Mouse (Mus musculus): ENCODE data around the gene Ap1m1. TPM values are rescaled to one million over a fixed set of nuclear protein-coding genes. Genes with fewer than 3 reads are reported as not detected.

The Ap1m1 gene
- polyA plus RNA-seq (2012; rRNA removed; ENCODE audit: low replicate concordance) = 87.1 and 87.7 TPM in 2 replicates

DNA sequence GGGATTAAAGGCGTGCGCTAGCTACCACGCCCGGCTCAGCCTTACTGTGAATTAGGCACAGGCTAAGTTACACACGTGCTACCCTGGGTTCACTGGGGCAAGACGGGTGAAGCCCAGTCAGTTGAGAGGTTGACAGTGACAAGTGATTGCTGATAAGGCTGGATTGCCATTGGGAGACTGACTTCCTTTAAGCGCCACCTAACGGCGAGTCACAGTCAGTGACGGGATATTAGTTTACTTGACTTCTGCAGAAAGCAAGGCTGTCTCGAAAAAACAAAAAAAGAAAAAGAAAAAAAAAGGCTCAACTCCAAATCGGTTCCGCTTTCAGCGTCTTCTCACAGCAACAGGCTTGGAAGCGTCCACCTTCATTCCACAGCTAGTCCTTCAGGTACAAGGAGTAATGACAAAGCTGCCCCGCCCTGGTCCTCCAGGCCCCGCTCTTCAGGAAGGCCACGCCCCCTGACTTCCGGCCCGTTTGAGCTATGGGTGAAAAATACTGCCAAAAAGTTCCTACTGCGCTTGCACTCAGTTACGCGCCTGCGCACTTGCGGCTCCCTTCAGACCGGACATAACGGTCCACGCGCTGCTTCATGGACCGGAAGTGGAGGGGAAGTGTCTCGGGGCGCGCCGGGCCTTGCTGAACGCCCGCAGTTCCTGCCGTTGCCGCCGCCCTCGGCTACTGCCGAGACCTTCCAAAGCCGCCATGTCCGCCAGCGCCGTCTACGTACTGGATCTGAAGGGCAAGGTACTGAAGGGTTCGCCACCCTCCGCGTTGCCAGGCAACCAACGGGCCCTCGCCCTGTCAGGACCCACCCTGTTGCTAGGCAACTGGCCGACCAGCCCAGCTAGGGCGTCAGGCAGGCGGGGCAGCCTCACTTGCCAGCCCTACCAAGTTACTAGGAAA is at the start of gene Ap1m1:
TSS of gene Ap1m1 (plus strand) at position 520 of the 904 bp plus-strand sequence.

DNA sequence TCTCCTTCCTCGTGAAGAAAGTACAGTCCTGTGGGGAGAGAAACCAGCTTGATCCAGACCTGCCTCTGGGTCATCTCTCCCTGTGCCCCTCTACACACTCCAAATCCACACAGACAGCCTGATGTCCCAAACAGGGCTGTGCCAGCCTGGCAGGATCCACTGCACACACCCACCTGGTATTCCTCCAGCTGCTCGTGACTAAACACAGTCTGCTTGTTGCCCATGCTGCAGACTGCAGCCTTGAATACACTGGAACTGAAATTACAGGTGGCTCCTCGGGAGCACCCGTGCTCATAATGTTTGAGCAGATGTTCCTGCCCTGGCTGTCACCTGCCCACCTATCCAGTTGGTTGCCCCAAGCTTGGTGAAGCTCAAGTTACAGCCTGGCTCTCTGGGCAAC is 27.1 kb upstream of the Ap1m1 start, which contains the start of gene Cib3:
TSS of gene Cib3 (minus strand) at position 87 of the 400 bp plus-strand sequence.

DNA sequence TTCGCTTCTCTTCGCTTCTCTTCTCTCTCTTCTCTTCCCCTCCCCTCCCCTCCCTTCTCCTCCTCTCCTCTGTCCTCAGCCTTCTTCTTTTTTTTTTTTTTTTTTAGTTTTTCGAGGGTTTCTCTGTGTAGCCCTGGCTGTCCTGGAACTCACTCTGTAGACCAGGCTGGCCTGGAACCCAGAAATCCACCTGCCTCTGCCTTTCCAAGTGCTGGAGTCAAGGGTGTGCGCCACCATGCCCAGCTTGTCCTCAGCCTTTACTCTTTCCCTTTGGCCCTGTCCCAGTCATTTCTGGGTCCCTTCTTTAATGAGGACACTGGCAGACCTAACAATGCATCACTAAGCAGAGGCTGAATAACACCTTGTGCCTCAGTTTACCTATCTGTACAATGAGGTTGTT is 26.3 kb upstream of the Ap1m1 start, which contains the start of gene Gm11034:
TSS of gene Gm11034 (minus strand) at position 101 of the 400 bp plus-strand sequence.

DNA sequence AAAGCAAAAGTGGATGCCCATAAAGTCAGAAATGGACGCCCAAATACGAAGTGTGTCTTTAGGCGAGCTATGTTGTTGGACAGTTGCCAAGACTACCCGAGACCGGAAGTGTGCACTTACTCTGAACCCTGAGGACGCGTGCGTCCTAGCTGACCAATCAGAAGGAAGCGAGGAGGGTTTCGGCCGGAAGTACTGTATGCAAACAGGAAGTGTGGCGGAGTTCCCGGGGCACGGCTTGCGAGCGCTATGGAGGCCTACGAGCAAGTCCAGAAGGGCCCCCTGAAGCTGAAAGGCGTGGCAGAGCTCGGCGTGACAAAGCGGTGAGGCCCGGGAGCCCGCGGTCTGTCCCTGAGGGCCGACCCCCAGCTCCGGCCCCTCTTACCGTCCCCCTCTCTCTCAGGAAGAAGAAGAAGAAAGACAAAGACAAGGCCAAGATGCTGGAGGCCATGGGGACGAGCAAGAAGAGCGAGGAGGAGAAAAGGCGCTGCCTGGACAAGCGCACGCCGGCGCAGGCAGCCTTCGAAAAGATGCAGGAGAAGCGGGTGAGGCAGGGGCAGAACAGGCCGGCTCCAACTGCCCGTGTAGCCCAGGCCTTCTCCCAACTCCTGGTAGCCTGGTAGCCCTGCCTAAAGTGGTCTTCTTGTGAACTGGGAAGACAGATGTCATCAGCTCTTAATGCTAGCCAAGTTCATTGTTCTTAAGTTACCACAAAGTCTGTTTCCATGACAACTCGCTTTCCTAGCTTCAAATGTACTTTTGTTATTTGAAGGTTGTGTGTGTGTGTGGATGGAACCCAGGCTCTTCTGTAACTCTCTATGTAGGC is 20.1 kb upstream of the Ap1m1 start, which contains the start of gene Fam32a:
TSS of gene Fam32a (plus strand) at position 190 of the 823 bp plus-strand sequence.

DNA sequence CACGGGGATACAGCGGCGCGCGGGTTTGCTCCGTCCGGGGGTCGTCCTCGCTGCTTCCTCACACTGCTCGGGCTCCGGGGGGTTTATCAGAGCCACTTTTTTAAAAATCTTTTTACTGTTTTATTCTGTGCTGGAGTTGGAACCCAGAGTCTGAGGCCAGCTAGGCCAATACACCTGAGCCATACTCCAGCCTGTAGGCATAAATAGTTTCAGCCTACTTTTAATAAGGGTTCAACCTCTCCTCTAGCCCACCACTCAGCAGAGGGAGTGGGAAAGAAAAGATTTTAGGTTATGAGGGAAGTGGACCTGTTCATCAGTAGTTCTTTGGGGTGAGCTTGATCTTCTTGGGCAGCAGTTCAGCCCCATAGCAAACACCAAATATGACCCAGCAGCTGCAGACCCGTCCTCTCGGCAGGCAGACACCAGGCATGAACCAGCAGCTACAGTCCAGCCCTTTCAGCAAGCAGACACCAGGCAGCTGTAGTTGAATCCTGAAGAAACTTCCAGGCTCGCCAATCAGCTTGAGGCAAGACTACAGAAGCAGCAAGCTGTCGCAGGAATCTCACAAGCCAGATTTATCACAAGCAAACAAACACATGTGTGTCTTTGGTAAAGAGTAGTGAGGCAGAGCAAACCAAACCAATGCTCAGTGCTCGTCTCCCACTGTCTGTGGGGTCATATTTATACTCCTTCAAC is 65.5 kb downstream of the Ap1m1 start, which contains the start of gene Gm10282:
TSS of gene Gm10282 (minus strand) at position 51 of the 696 bp plus-strand sequence.

Other genes with a start within 250 kb of the Ap1m1 start
- 24.4 and 32.5 TPM in 2 replicates for gene Cyp4f18, start 230.4 kb upstream of the Ap1m1 start, polyA plus RNA-seq (2012; rRNA removed; ENCODE audit: low replicate concordance)
- gene Olfr372, start 198.8 kb upstream of the Ap1m1 start, polyA plus RNA-seq (2012; rRNA removed; ENCODE audit: low replicate concordance) = not detected in 2 replicates
- gene Olfr373, start 156.8 kb upstream of the Ap1m1 start, polyA plus RNA-seq (2012; rRNA removed; ENCODE audit: low replicate concordance) = not detected in 2 replicates
- 0.01 TPM in 1 of 2 replicates, not detected in the other for gene Olfr374, start 133.0 kb upstream of the Ap1m1 start, polyA plus RNA-seq (2012; rRNA removed; ENCODE audit: low replicate concordance)
- gene Tpm4, start 105.0 kb upstream of the Ap1m1 start, polyA plus RNA-seq (2012; rRNA removed; ENCODE audit: low replicate concordance) = 85.9 and 92.6 TPM in 2 replicates
- 29.9 and 44.0 TPM in 2 replicates for gene Rab8a, start 78.8 kb upstream of the Ap1m1 start, polyA plus RNA-seq (2012; rRNA removed; ENCODE audit: low replicate concordance)
- 5.5 and 10.6 TPM in 2 replicates for gene Hsh2d, start 50.4 kb upstream of the Ap1m1 start, polyA plus RNA-seq (2012; rRNA removed; ENCODE audit: low replicate concordance)
- gene Cib3, start 27.2 kb upstream of the Ap1m1 start, polyA plus RNA-seq (2012; rRNA removed; ENCODE audit: low replicate concordance) = 0.14 and 0.19 TPM in 2 replicates
- gene Gm11034, start 26.4 kb upstream of the Ap1m1 start, polyA plus RNA-seq (2012; rRNA removed; ENCODE audit: low replicate concordance) = not detected in 2 replicates
- 31.5 and 53.5 TPM in 2 replicates for gene Fam32a, start 20.3 kb upstream of the Ap1m1 start, polyA plus RNA-seq (2012; rRNA removed; ENCODE audit: low replicate concordance)
- 0.70 and 1.5 TPM in 2 replicates for gene Gm10282, start 65.2 kb downstream of the Ap1m1 start, polyA plus RNA-seq (2012; rRNA removed; ENCODE audit: low replicate concordance)
- gene Klf2, start 79.0 kb downstream of the Ap1m1 start, polyA plus RNA-seq (2012; rRNA removed; ENCODE audit: low replicate concordance) = 40.6 and 287 TPM in 2 replicates
- 34.9 and 54.3 TPM in 2 replicates for gene Eps15l1, start 181.4 kb downstream of the Ap1m1 start, polyA plus RNA-seq (2012; rRNA removed; ENCODE audit: low replicate concordance)
- 0.32 and 0.99 TPM in 2 replicates for gene Calr3, start 203.9 kb downstream of the Ap1m1 start, polyA plus RNA-seq (2012; rRNA removed; ENCODE audit: low replicate concordance)
- gene 1700030K09Rik, start 203.9 kb downstream of the Ap1m1 start, polyA plus RNA-seq (2012; rRNA removed; ENCODE audit: low replicate concordance) = 7.1 and 11.2 TPM in 2 replicates
- gene Cherp, start 235.2 kb downstream of the Ap1m1 start, polyA plus RNA-seq (2012; rRNA removed; ENCODE audit: low replicate concordance) = 39.3 and 67.4 TPM in 2 replicates

All from mammary gland, adult 2 months (tissue).